Mouse (Mus musculus) liver, embryonic 15.5 days (tissue): ENCODE results near the gene Mepe. TPM values are rescaled to one million over a fixed set of nuclear protein-coding genes. Genes with fewer than 3 reads are reported as not detected.

ENCODE experiments used
- ATAC-seq: fragments of 200-750 bp; cut with Nextera tagmentation; 2 replicates; pipeline ENCODE4 v1.8.0; 2017; ENCODE audit warnings: moderate number of reproducible peaks, mild to moderate bottlenecking, moderate library complexity; ENCODE audit not compliant: insufficient read depth
- H3K27ac ChIP-seq: fragments of 300-500 bp; sonication (generic); replicated peaks from 2 replicates; pipeline ENCODE4 v1.5.1; 2015; ENCODE audit warnings: mild to moderate bottlenecking, inconsistent platforms
- H3K27me3 ChIP-seq: fragments of 300-500 bp; sonication (generic); 2 replicates; pipeline ENCODE4 v1.6.1; 2015; ENCODE audit warnings: mild to moderate bottlenecking, inconsistent platforms
- H3K36me3 ChIP-seq: fragments of 300-500 bp; sonication (generic); replicated peaks from 2 replicates; pipeline ENCODE4 v1.6.1; 2015; ENCODE audit warnings: moderate library complexity, mild to moderate bottlenecking, inconsistent platforms
- H3K4me1 ChIP-seq: fragments of 300-500 bp; sonication (generic); replicated peaks from 2 replicates; pipeline ENCODE4 v1.6.1; 2015; ENCODE audit warnings: inconsistent platforms
- H3K4me2 ChIP-seq: fragments of 300-500 bp; sonication (generic); 2 replicates; pipeline ENCODE4 v1.6.1; 2015; ENCODE audit warnings: moderate library complexity, mild to moderate bottlenecking, inconsistent platforms
- H3K4me3 ChIP-seq: fragments of 300-500 bp; sonication (generic); replicated peaks from 2 replicates; pipeline ENCODE4 v1.5.1; 2015; ENCODE audit warnings: mild to moderate bottlenecking, inconsistent platforms
- H3K9ac ChIP-seq: fragments of 300-500 bp; sonication (generic); 2 replicates; pipeline ENCODE4 v1.6.1; 2015; ENCODE audit warnings: moderate library complexity, mild to moderate bottlenecking, inconsistent platforms
- H3K9me3 ChIP-seq: fragments of 300-500 bp; sonication (generic); replicated peaks from 2 replicates; pipeline ENCODE4 v1.6.1; 2016; ENCODE audit warnings: inconsistent platforms
- WGBS: fragments of 180-500 bp; shearing (Covaris S2); methylation state at CpG from one replicate; pipeline ENCODE4 v1.1.7; 2015; ENCODE audit warnings: mixed read lengths; ENCODE audit not compliant: insufficient replicate concordance; 5-methylcytosine and 5-hydroxymethylcytosine counted together
- polyA plus RNA-seq: library from polyadenylated mRNA; unstranded; fragments of >200 nt; fragmentation: Nextera tagmentation; extraction: Ambion mirVana; gene quantifications from 2 replicates; pipeline ENCODE4 v1.2.1, GENCODE M21; 2015

The Mepe gene
- polyA plus RNA-seq, 1 experiment from 2014 or later: not detected

DNA sequence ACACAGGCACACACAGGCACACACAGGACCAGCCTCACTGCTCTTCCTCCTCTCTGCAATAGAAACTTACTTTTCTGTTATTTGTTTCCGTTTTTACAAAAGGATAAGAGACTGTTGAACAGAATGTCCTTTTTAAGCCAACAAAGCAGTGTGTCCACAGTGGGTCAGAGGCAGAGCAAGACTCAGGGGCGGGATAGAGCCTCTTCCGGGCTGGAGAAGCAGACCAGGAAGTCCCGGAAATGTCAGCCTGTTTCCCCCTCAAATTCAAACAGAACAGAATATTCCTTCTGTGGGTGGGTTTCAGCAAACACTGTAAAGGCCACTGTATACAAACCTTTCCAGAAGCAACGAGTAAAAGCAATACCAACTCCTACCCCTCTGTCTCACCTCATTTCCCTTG lies 26.7 kb downstream of the Mepe start:
- H3K9me3 ChIP-seq: no peaks in the 10 kb centered on the region
- ATAC-seq: no peak
- H3K4me2 ChIP-seq: no peak overlapping the region
- H3K9ac ChIP-seq: no peak overlapping the region
- no peak overlapping the region for H3K4me3 ChIP-seq
- 30% methylated on average over 5 of the region's 5 CpGs for WGBS
- no peaks in the 10 kb centered on the region for H3K4me1 ChIP-seq
- no peak overlapping the region for H3K27ac ChIP-seq
- H3K36me3 ChIP-seq: no peaks in the 10 kb centered on the region
- H3K27me3 ChIP-seq: no peaks in the 10 kb centered on the region

DNA sequence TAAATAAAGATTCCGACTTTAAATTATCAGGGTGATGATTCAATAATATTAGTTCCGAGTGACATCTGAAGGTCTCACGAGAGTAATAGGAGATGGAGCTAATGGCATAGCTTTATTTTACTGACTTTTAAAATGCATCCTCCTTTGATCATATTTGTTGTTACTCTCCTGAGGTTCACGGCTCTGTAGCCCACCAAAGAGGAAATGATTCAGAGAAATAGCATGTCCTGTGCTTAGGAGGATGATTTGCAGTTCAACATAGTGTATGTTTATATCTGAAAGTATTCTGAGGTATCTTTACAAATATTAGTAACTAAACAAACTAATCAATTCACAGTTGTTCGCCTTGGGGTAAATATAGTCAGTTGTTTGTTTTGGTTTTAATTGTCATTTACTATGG lies 32.4 kb downstream of the Mepe start:
- Histone ChIP-seq H3K4me3 (no peak overlapping the region), H3K9ac (no peak overlapping the region), H3K4me1 (no peaks in the 10 kb centered on the region), H3K4me2 (no peak overlapping the region), H3K36me3 (no peaks in the 10 kb centered on the region), H3K27me3 (no peaks in the 10 kb centered on the region), H3K27ac (no peak overlapping the region), H3K9me3 (no peaks in the 10 kb centered on the region)
- 45% methylated on average over 5 of the region's 5 CpGs for WGBS
- no peak for ATAC-seq

DNA sequence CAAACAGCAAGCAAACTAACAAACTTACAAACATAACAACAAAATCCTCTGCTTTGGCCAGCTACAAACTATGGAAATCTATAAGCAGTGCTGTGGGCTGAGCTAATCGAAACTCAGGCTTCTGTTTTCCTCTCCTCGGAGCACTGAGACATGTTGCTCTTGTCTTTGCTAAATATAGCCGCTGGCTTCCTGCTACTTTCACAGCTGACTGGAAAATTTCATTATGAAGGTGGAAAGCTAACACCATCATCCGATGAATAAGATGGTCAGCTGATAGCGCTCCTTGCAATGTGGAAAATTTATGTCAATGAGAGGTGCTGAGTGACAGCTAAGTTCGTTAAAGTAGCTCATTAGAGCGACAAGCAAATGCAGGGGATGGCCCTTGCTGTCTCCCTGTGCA lies 33.5 kb downstream of the Mepe start:
- no peak for ATAC-seq
- WGBS: 43% methylated on average over 7 of the region's 7 CpGs

DNA sequence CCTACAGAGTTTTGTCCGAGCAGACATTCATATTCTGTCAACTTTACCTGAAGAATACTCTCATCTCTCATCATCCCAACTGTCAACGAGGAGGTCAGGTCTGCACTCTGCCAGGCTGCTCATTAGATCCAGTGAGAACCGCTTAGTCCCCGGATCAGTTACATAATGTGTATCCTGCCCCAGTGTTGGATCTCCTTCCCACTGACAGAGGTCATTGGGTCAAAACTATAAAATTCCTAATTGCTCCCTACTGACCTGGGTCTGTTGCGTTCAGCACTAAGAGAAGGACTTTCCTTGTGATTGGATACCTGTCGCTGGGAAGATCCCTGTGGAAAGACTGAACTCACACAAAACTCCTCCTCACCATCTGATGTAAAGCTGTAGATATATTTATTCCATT lies 34.1 kb downstream of the Mepe start:
- no peaks in the 10 kb centered on the region for H3K36me3 ChIP-seq
- no peaks in the 10 kb centered on the region for H3K9me3 ChIP-seq
- H3K27ac ChIP-seq: no peak overlapping the region
- no peak for ATAC-seq
- no peaks in the 10 kb centered on the region for H3K4me1 ChIP-seq
- H3K27me3 ChIP-seq: no peaks in the 10 kb centered on the region
- H3K9ac ChIP-seq: no peak overlapping the region
- 49% methylated on average over 6 of the region's 6 CpGs for WGBS
- H3K4me3 ChIP-seq: no peak overlapping the region
- H3K4me2 ChIP-seq: no peak overlapping the region

More for the DNA sequence above, 33.5 kb downstream of the Mepe start:
- Histone ChIP-seq H3K4me2 (no peak overlapping the region), H3K27me3 (no peaks in the 10 kb centered on the region), H3K36me3 (no peaks in the 10 kb centered on the region), H3K4me1 (no peaks in the 10 kb centered on the region), H3K4me3 (no peak overlapping the region), H3K9ac (no peak overlapping the region), H3K9me3 (no peaks in the 10 kb centered on the region), H3K27ac (no peak overlapping the region)

DNA sequence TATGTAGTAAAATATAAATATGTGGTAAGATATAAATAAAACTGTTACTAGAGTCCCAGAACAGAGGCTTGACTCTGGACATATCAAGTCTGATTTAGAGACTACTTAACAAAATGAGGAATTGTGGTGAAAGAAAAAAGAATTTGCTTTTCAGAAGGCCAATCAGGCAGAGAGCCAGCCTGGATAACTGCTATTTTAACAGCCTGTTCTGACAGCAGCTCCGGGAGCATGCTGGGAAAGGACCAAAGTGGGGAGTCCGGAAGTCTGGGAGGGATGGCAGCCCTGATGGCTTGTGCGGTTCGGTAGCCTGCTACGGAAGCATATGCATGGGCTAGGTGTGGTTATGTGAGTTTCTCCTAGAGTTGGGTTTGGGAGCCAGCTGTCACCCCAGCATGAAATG lies 45.5 kb downstream of the Mepe start:
- Histone ChIP-seq H3K36me3 (no peaks in the 10 kb centered on the region), H3K27me3 (no peaks in the 10 kb centered on the region), H3K4me2 (no peak overlapping the region), H3K27ac (no peak overlapping the region), H3K9me3 (no peaks in the 10 kb centered on the region), H3K9ac (no peak overlapping the region), H3K4me1 (no peaks in the 10 kb centered on the region), H3K4me3 (no peak overlapping the region)
- 80% methylated on average over 5 of the region's 5 CpGs for WGBS
- no peak for ATAC-seq

DNA sequence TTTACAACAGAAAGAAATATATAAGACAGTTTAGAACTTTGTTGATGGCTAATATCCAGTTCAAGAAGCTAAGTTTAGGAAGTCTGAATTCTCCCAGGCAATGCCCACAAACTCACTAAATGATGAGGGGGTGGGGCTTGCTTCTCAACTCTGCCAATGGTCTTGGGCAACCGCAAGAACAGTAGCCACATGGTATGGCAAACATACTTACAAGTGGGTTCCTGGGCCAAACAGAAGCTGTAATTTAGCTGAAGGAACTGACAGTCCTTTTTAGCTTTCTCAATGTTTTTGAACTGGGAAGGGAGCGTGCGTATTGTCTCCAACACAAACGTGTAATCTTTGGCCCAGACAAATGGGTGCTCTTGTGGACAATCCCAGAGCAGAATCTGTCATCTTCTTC lies 46.2 kb downstream of the Mepe start:
- Histone ChIP-seq H3K9me3 (no peaks in the 10 kb centered on the region), H3K27ac (no peak overlapping the region), H3K4me1 (no peaks in the 10 kb centered on the region), H3K4me2 (no peak overlapping the region), H3K27me3 (no peaks in the 10 kb centered on the region), H3K36me3 (no peaks in the 10 kb centered on the region), H3K4me3 (no peak overlapping the region), H3K9ac (no peak overlapping the region)
- no peak for ATAC-seq
- WGBS: 70% methylated on average over 4 of the region's 4 CpGs

DNA sequence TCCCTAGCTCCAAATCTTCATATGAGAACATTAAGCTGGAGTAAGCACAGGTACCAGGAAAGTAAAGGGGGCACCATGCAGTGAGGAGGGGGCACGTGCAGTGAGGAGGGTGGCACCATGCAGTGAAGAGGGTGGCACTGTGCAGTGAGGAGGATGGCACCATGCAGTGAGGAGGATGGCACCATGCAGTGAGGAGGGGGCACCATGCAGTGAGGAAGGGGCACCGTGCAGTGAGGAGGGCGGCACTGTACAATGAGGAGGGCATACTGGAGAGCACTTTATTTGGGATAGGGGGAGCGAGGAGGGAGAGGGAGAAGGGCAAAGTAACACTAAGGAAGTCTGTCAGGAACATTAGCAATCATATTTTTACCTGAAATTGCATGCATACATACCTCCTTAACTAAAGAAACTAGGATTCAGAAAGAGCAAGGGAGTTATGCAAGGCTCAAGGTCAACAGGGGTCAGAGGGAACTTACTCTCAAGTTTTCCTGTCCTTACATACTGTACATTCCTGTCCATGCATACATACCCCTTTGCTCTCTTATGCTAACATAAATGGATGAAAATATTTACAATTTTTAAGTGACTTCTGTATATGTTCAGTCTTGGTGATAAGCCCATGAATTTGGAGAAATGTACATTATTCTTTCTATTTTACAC lies 48.6 kb downstream of the Mepe start:
- no peak overlapping the region for H3K27ac ChIP-seq
- no peak for ATAC-seq
- WGBS: 43% methylated on average over 4 of the region's 4 CpGs
- H3K4me3 ChIP-seq: no peak overlapping the region
- H3K36me3 ChIP-seq: no peaks in the 10 kb centered on the region
- H3K4me1 ChIP-seq: no peaks in the 10 kb centered on the region
- H3K27me3 ChIP-seq: no peaks in the 10 kb centered on the region
- H3K9ac ChIP-seq: no peak overlapping the region
- H3K9me3 ChIP-seq: no peaks in the 10 kb centered on the region
- no peak overlapping the region for H3K4me2 ChIP-seq

DNA sequence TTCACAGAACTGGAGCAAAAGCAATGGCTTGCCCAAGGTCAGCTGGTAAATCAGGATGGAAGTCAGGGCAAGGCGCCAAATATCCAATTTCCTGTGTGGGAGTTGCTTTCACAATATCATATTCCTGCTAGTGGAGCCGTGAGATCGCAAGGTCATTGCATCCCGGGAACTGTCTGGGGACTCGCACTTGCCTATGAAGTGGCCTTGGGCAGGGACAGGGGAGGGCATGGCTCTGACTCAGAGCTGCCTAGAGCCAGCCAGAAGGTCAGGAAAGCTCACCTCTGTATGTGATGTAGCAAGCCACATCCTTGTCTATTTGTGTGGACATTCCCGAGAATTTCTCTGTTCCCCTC lies 49.2 kb downstream of the Mepe start:
- H3K4me2 ChIP-seq: no peak overlapping the region
- H3K4me3 ChIP-seq: no peak overlapping the region
- H3K36me3 ChIP-seq: no peaks in the 10 kb centered on the region
- H3K9ac ChIP-seq: no peak overlapping the region
- H3K27ac ChIP-seq: no peak overlapping the region
- H3K9me3 ChIP-seq: no peaks in the 10 kb centered on the region
- 61% methylated on average over 6 of the region's 6 CpGs for WGBS
- 0 out of 2 replicates have a peak, but pooled peaks have one; percentile 40 for ATAC-seq
- no peaks in the 10 kb centered on the region for H3K27me3 ChIP-seq
- H3K4me1 ChIP-seq: no peaks in the 10 kb centered on the region

DNA sequence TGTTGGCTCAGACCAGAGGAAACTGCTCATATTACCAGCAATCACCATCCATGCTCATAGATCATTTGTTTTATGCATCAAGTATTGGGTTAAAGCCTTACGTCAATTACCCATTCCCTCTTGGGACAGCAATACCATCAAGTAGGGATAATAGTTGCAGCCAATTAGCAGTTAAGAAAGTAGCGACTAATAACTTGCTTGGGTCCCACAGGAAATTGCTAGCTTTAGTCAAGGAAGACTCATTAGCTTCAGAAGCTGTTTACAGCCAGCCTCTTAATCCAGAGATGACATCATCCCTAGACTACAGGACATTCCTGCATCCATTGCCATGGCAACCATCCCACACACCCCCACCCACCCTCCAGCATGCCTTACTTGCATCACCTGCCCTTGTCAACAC lies 50.0 kb downstream of the Mepe start:
- no peak overlapping the region for H3K9ac ChIP-seq
- H3K36me3 ChIP-seq: no peaks in the 10 kb centered on the region
- WGBS: 59% methylated on average over 2 of the region's 2 CpGs
- H3K4me1 ChIP-seq: no peaks in the 10 kb centered on the region
- H3K27ac ChIP-seq: no peak overlapping the region
- ATAC-seq: no peak
- H3K9me3 ChIP-seq: no peaks in the 10 kb centered on the region
- no peak overlapping the region for H3K4me3 ChIP-seq
- no peak overlapping the region for H3K4me2 ChIP-seq
- H3K27me3 ChIP-seq: no peaks in the 10 kb centered on the region

DNA sequence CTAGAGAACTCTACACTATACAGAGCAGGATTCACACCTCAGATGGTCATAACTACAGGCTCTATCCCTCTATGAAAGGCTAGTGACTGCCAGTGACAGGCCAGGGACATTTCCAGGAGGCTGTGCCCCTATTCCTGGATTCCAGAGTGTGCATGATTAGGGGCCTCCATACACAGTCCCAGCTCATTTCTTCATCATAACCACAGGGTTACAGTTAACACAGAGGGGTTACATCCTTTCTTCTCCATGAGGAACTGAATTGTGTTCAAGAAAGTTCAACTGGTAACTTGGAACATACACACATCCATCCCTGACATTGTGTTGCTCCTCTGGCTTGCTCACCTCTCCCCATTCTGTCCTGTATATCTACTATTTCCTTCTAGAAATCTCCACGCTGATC lies 51.8 kb downstream of the Mepe start:
- no peaks in the 10 kb centered on the region for H3K4me1 ChIP-seq
- no peak overlapping the region for H3K9ac ChIP-seq
- no peaks in the 10 kb centered on the region for H3K9me3 ChIP-seq
- no peak overlapping the region for H3K4me2 ChIP-seq
- no peak overlapping the region for H3K27ac ChIP-seq
- no peak overlapping the region for H3K4me3 ChIP-seq
- no peaks in the 10 kb centered on the region for H3K27me3 ChIP-seq
- 55% methylated on average over 1 of the region's 1 CpGs for WGBS
- no peaks in the 10 kb centered on the region for H3K36me3 ChIP-seq
- ATAC-seq: no peak

DNA sequence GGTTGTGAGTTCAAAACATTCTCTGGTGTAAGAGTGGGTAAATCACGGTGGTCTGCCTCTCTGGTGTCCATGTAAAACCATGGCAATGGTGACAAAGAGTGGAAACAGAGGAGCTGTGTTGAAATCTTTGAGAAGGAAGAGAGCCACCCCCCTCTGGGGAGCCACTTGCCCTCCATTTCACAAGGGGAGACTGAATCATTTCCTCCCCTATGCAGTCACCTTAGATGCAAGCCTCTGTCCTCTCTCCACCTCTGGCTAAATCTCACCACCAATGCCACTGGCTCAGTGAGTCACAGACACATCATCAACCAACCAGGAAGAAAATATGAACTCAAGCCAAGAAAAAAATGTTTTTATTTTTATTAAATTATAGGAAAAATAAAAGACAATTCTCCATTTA lies 55.4 kb downstream of the Mepe start:
- ATAC-seq: no peak
- WGBS: 38% methylated on average over 1 of the region's 1 CpGs

DNA sequence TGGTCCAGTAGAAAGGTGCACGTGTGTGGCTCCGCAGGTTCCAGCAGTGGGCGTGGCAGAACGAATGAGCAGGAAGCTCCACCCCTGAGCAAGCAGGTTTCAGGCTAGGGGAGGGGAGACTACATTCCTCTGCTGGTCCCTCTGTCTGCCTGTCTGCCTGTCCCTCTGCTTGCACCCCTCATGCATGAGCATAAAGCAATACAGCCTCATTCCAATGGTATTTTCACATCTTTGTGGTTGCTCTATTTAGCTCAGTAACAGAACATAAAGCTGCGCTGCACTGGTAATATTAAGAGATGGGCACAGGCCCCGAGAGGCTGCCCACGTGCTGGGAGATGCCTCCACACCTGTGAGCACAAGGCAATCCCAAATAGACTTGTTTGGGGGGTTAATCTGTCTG lies 56.5 kb downstream of the Mepe start:
- no peak for ATAC-seq
- no peak overlapping the region for H3K4me3 ChIP-seq
- no peaks in the 10 kb centered on the region for H3K4me1 ChIP-seq
- H3K27ac ChIP-seq: no peak overlapping the region
- H3K36me3 ChIP-seq: no peaks in the 10 kb centered on the region
- no peak overlapping the region for H3K4me2 ChIP-seq
- no peaks in the 10 kb centered on the region for H3K9me3 ChIP-seq
- WGBS: 47% methylated on average over 5 of the region's 7 CpGs
- no peak overlapping the region for H3K9ac ChIP-seq
- H3K27me3 ChIP-seq: no peaks in the 10 kb centered on the region

More for the DNA sequence above, 55.4 kb downstream of the Mepe start:
- no peaks in the 10 kb centered on the region for H3K36me3 ChIP-seq
- no peak overlapping the region for H3K4me3 ChIP-seq
- no peak overlapping the region for H3K9ac ChIP-seq
- H3K27ac ChIP-seq: no peak overlapping the region
- H3K9me3 ChIP-seq: no peaks in the 10 kb centered on the region
- H3K27me3 ChIP-seq: no peaks in the 10 kb centered on the region
- no peak overlapping the region for H3K4me2 ChIP-seq
- no peaks in the 10 kb centered on the region for H3K4me1 ChIP-seq
